Mouse (Mus musculus) heart, embryonic 16.5 days (tissue): ENCODE measurements at regions not wholly inside any gene's neighbourhood (a gene's known extent, or its start where the extent isn't known, plus 50 kb on each side); places are given as distances from the start of the nearest gene placed in this dataset.
"Not testable (repeated sequence)": the region's sequence is repeated elsewhere in the genome, so short reads cannot be mapped to it uniquely, and the experiment has no call there.

Source experiments
- ATAC-seq: fragments of 200-750 bp; cut with Nextera tagmentation; replicated peaks from 2 replicates; pipeline ENCODE4 v1.8.0; 2017; ENCODE audit warnings: moderate number of reproducible peaks; ENCODE audit not compliant: insufficient read depth, low FRiP score; ENCODE audit errors: extremely low read depth
- H3K27ac ChIP-seq: fragments of 300-500 bp; sonication (generic); 2 replicates; pipeline ENCODE4 v1.5.1; 2014; ENCODE audit warnings: mild to moderate bottlenecking, low read length, control low read depth, moderate library complexity
- H3K27me3 ChIP-seq: fragments of 300-500 bp; sonication (generic); 2 replicates; pipeline ENCODE4 v1.6.1; 2014; ENCODE audit warnings: low read length, mixed read lengths; ENCODE audit not compliant: control insufficient read depth, insufficient read depth
- H3K36me3 ChIP-seq: fragments of 300-500 bp; sonication (generic); 2 replicates; pipeline ENCODE4 v1.6.1; 2014; ENCODE audit not compliant: control insufficient read depth, insufficient read depth
- H3K4me1 ChIP-seq: fragments of 300-500 bp; sonication (generic); 2 replicates; pipeline ENCODE4 v1.6.1; 2014; ENCODE audit warnings: low read length, mixed read lengths; ENCODE audit not compliant: control insufficient read depth, insufficient read depth
- H3K4me2 ChIP-seq: fragments of 300-500 bp; sonication (generic); 2 replicates; pipeline ENCODE4 v1.6.1; 2014; ENCODE audit warnings: low read depth, mild to moderate bottlenecking, control low read depth, low read length
- H3K4me3 ChIP-seq: fragments of 300-500 bp; sonication (generic); 2 replicates; pipeline ENCODE4 v1.5.1; 2014; ENCODE audit warnings: mild to moderate bottlenecking, control low read depth, low read length
- H3K9ac ChIP-seq: fragments of 300-500 bp; sonication (generic); 2 replicates; pipeline ENCODE4 v1.6.1; 2014; ENCODE audit warnings: low read length, control low read depth
- H3K9me3 ChIP-seq: fragments of 300-500 bp; sonication (generic); replicated peaks from 2 replicates; pipeline ENCODE4 v1.6.1; 2016; ENCODE audit warnings: low read length; ENCODE audit not compliant: control insufficient read depth
- WGBS: fragments of 180-500 bp; shearing (Covaris S2); extraction: QIAGEN DNeasy Blood & Tissue Kit; methylation state at CpG from one replicate; pipeline ENCODE4 v1.1.7; 2014; 5-methylcytosine and 5-hydroxymethylcytosine counted together

DNA sequence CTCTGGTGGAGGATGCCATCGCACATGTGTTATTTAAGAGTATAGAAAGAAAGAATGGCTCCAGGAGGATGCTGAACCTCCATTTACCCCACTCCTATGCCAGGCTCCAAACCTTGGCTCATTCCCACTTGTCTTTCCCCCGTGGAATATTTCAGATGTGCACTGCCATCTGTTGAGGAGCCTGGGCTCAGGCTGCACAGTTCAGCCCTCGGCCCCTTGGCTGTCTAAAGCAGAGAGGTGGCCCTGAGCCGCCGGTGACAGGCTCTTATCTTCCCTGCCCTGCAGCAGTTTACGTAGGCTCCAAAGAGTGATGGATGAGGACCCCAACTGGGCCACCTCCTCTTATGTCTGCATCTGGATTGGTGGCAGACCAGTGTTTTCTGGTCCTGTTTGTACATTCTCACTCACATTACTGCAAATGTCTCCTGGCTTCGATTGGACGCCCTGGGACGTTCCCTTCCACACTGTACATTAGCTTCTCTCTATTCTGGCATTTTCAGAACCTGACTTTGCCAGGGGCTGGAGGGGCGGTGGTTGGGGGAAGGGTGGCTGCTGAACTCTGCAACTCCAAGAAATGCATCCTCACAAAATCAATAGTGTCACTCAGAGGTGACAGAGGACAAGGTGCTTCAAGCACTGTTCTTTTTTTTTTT, 447.3 kb upstream of the Clint1 start:
- ATAC-seq, result no peak
- no peak overlapping the region for H3K9ac ChIP-seq
- H3K4me1 ChIP-seq, result no peaks in the 10 kb centered on the region

DNA sequence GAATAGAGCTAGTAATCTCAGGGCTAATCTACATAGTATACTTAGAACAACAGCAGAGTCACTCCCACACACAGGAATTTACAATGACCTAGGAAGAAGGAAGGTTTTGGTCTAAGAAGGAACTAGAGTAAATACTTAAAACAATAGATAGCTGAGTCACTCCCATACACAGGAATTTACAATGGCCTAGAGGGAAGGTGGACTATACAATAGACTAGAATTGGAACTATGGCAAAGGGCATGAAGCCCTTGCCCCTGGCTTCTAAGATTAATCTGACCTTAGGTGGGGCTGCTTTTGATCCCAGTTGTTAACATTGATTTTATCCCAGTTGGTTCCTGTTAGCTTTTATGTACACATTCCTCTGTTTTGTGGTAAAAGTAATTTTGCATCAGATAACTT, 427.8 kb upstream of the Clint1 start:
- ATAC-seq, H3K4me2 ChIP-seq, H3K9me3 ChIP-seq, H3K36me3 ChIP-seq, H3K27ac ChIP-seq, H3K4me3 ChIP-seq, H3K4me1 ChIP-seq, H3K27me3 ChIP-seq, H3K9ac ChIP-seq: not testable (repeated sequence)

More for the DNA sequence above, 447.3 kb upstream of the Clint1 start:
- 41% methylated on average over 10 of the region's 10 CpGs for WGBS
- Histone ChIP-seq H3K36me3 (no peaks in the 10 kb centered on the region), H3K9me3 (no peaks in the 10 kb centered on the region), H3K4me3 (no peak overlapping the region), H3K27ac (no peak overlapping the region), H3K27me3 (no peaks in the 10 kb centered on the region), H3K4me2 (no peak overlapping the region)

DNA sequence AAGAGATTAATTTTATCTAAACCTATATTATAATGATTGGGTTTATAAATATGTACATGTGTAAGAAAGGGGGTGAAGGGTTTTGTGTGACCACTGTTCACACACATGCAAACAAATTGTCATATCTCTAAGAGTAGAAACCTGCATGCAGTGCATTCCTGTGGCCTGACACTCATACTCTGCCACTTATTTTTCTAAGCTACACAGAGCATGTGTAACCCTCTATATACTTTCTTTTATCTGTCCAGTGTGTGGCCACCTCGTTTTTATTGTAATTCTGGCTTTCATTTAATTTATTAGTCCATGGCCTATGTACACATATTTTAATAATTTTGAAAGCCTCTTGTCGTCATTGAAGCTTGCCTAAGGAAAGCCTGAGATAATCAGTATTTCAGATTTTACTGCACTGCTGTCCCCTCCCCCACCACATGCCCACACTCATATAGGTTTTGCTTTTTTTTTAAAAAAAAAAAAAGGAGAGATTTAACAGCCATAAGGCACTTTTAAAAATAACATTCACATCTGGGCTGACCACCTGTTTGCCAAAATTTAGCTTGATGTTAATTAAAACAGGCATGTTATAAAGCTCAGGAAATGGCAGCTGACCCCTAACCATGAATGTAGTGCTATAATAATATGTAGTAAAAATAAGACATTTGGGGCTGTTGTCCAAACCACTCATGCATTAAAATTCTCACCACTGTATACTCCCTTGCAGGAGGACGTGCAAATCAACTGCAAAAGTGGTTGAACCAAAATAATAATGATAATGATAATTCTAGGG, 410.7 kb upstream of the Clint1 start:
- no peaks in the 10 kb centered on the region for H3K36me3 ChIP-seq
- 61% methylated on average over 3 of the region's 3 CpGs for WGBS
- no peak overlapping the region for H3K4me2 ChIP-seq
- H3K27me3 ChIP-seq, result no peaks in the 10 kb centered on the region
- ATAC-seq, result no peak
- H3K9ac ChIP-seq, result no peak overlapping the region
- H3K4me3 ChIP-seq, result no peak overlapping the region
- H3K4me1 ChIP-seq, result no peaks in the 10 kb centered on the region
- no peak overlapping the region for H3K27ac ChIP-seq
- H3K9me3 ChIP-seq, result no peaks in the 10 kb centered on the region

DNA sequence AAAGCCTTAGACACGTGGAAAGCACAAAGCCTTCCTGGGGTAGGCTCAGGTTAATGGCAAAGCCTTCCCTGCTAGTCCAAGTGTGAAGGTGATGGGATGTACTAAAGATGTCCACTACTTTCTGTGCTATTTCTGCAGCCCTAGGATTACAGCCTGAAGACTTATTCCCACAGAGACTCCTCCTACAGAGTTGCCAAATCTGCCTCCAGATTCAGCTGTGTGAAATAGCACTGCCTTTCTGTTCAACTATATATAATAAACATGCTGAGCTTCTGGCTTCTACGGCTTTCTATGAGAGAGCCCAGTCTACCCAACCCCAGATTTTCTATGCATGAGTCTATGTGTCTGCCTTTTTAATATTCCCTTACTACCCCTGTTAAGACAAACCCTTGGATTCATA, 405.3 kb upstream of the Clint1 start:
- Histone ChIP-seq H3K9me3 (no peaks in the 10 kb centered on the region), H3K27me3 (no peaks in the 10 kb centered on the region), H3K4me3 (no peak overlapping the region), H3K36me3 (no peaks in the 10 kb centered on the region), H3K27ac (no peak overlapping the region), H3K9ac (no peak overlapping the region), H3K4me1 (no peaks in the 10 kb centered on the region), H3K4me2 (no peak overlapping the region)
- no peak for ATAC-seq
- WGBS, result 70% methylated on average over 2 of the region's 2 CpGs

DNA sequence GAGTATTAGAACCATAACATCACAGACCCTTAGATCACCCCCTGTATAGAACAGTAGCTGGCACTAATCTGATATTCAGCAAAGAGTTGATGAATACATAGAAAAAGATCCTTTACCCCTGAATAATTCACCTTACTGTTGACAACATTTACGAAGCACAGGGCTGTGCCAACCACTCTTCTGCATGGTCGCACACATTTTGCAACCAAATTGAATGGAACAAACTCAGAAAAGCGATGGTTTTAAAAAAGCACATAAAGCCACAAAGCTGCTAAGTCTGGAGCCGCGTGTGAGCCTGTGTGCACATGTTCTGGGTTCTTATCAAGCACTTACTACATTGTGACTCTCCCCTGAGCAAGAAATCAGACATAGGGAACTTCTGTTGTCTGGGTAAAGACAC, 397.6 kb upstream of the Clint1 start:
- no peak overlapping the region for H3K9ac ChIP-seq
- H3K9me3 ChIP-seq, result no peaks in the 10 kb centered on the region
- H3K4me1 ChIP-seq, result no peaks in the 10 kb centered on the region
- H3K4me2 ChIP-seq, result no peak overlapping the region
- no peaks in the 10 kb centered on the region for H3K27me3 ChIP-seq
- WGBS, result 79% methylated on average over 5 of the region's 5 CpGs
- no peak for ATAC-seq
- no peaks in the 10 kb centered on the region for H3K36me3 ChIP-seq
- H3K27ac ChIP-seq, result no peak overlapping the region
- H3K4me3 ChIP-seq, result no peak overlapping the region

DNA sequence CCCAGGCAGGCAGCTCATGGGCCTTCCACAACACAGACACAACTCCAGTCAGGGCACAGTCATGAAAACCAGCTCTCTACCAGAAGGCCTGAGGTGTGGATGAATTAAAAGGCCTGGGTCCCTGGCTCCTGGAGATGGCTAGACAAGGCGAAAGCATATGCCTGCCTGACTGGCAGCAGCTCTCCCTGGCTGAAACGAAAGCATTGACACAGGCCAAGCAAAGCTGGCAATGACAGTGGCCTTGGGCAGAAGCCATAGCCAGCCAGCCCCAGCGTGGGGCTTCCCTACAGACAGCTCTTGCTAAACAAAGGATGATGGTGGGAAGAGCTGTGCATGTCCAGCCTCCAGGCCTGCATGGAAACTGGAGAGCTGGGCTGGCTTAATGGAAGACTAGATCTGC, 396.9 kb upstream of the Clint1 start:
- H3K9me3 ChIP-seq, result no peaks in the 10 kb centered on the region
- H3K4me1 ChIP-seq, result no peaks in the 10 kb centered on the region
- H3K4me2 ChIP-seq, result no peak overlapping the region
- H3K27me3 ChIP-seq, result no peaks in the 10 kb centered on the region
- no peak overlapping the region for H3K9ac ChIP-seq
- H3K36me3 ChIP-seq, result no peaks in the 10 kb centered on the region
- no peak overlapping the region for H3K4me3 ChIP-seq
- WGBS, result 77% methylated on average over 3 of the region's 3 CpGs
- no peak for ATAC-seq
- no peak overlapping the region for H3K27ac ChIP-seq

DNA sequence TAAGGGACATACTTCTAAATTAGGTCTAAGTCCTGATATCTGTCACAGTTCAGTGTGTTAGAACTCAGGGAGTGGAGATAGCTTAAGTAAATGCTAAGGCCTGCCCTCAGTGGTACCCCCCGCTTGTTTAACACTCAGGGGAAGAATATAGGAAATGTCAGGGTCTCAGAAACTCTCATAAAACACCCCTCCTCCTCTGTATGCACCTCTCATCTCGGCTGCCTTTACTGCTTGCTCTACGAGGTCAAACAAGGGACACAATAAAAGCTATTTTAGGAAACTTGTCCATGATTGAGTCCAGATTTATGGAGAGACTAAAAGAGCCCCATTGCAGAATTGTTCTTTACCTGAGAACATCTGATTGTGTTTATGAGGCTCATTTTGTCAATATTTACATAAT, 395.1 kb upstream of the Clint1 start:
- 34% methylated on average over 3 of the region's 3 CpGs for WGBS
- no peak for ATAC-seq
- no peaks in the 10 kb centered on the region for H3K4me1 ChIP-seq
- H3K36me3 ChIP-seq, result no peaks in the 10 kb centered on the region
- no peak overlapping the region for H3K4me3 ChIP-seq
- no peaks in the 10 kb centered on the region for H3K9me3 ChIP-seq
- H3K27me3 ChIP-seq, result no peaks in the 10 kb centered on the region
- H3K9ac ChIP-seq, result no peak overlapping the region
- no peak overlapping the region for H3K4me2 ChIP-seq
- no peak overlapping the region for H3K27ac ChIP-seq

DNA sequence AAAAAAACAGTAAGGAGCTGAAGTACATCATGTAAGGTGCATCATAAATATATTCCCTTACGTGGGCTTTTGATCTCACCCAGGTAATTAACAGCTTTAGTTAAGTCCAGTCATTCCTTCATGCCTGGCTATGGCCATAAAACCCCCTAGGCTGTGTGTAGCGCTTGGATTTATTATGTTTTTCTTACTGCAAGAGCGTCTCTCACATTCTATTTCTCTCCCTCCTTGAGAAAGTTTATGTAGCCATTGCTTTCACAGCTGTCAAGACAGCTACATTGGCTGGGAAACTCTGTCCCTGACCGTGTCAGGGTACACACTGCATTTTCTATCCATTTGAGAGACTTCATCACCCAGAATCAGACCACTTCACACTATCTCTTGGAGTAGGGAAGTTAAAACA, 394.3 kb upstream of the Clint1 start:
- Histone ChIP-seq H3K4me1 (no peaks in the 10 kb centered on the region), H3K4me2 (no peak overlapping the region)
- WGBS, result 75% methylated on average over 4 of the region's 4 CpGs

DNA sequence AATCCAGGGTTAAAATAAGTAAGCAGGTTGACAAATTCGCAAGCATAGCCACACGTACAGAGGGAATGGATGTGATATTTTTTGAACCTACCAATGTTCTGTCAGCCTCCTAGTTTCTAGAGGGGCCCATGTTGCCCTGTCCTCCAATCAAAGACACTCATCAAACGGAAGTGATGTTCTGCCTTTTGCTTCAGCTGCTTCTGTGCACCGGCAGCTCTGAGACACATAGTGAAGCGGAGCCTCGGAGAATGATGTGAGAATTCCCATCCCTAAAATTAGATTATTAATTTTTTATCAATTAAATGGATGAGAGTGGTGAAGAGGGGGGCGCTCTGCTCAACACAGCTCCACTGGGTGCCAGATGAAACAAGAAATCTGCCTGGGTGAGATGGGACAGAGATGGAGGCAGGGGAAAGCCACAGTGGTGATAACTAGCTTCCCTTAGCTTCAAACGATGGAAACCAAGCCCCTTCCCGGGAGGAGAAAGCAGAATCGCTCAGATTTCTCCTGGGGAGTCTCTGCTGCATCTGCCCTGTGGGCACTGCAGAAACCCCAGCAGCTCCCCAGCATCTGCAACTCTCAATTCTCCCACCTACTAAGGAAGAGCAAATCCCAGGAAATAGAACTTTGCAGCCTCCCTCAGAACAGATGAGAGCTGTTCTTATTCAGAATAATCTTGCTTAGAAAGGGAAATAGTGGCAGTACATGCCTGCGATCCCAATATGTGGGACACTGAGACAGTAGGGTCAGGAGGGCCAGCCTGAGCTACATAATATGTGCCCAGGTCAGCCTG, 391.7 kb upstream of the Clint1 start:
- ATAC-seq, result no peak
- Histone ChIP-seq H3K4me1 (no peaks in the 10 kb centered on the region), H3K27me3 (no peaks in the 10 kb centered on the region), H3K4me3 (no peak overlapping the region), H3K27ac (no peak overlapping the region), H3K36me3 (no peaks in the 10 kb centered on the region), H3K9me3 (no peaks in the 10 kb centered on the region), H3K4me2 (no peak overlapping the region), H3K9ac (no peak overlapping the region)
- 73% methylated on average over 11 of the region's 11 CpGs for WGBS

More for the DNA sequence above, 394.3 kb upstream of the Clint1 start:
- H3K9me3 ChIP-seq, result no peaks in the 10 kb centered on the region
- H3K27ac ChIP-seq, result no peak overlapping the region
- no peaks in the 10 kb centered on the region for H3K27me3 ChIP-seq
- no peak overlapping the region for H3K4me3 ChIP-seq
- H3K9ac ChIP-seq, result no peak overlapping the region
- no peak for ATAC-seq
- H3K36me3 ChIP-seq, result no peaks in the 10 kb centered on the region
